Mouse (Mus musculus): ENCODE measurements around the gene Nfyc.

GRCm38 (mm10) chr4:120817951-120818350, 13.4 kb downstream of the Nfyc start:
- TF ChIP-seq CTCF (IDR thresholded peaks at IDR 0.05; ENCODE audit: low read depth, low read length) (no peak), POLR2A (IDR thresholded peaks at IDR 0.05; ENCODE audit: borderline replicate concordance, low read depth, low read length) (no peak)
